Mouse (Mus musculus) thymus, postnatal 4 days (tissue): ENCODE results near the gene Fam222b.
"Not testable (repeated sequence)": the region's sequence is repeated elsewhere in the genome, so short reads cannot be mapped to it uniquely, and the experiment has no call there.

Source experiments
- DNase-seq: peaks from one replicate; pipeline ENCODE4 v3.0.0; 2021

The Fam222b gene

GRCm38 (mm10) chr11:78094504-78095143 is at the start of gene Fam222b:
TSS of gene Fam222b (plus strand) at chr11:78094660.
- DNase-seq: peak; percentile 93

GRCm38 (mm10) chr11:78044758-78045251 is 49.7 kb upstream of the Fam222b start:
- DNase-seq: no peak

- DNase-seq: not testable (repeated sequence)
Measured at GRCm38 (mm10) chr11:78048637-78049036, 45.8 kb upstream of the Fam222b start.

GRCm38 (mm10) chr11:78053078-78053477 is 41.4 kb upstream of the Fam222b start:
- no peak for DNase-seq

GRCm38 (mm10) chr11:78056946-78057345 is 37.5 kb upstream of the Fam222b start:
- DNase-seq: no peak

GRCm38 (mm10) chr11:78059833-78060757 is 34.4 kb upstream of the Fam222b start:
- peak; percentile 52 for DNase-seq

- DNase-seq: no peak
Measured at GRCm38 (mm10) chr11:78062563-78062962, 31.9 kb upstream of the Fam222b start.

- no peak for DNase-seq
Measured at GRCm38 (mm10) chr11:78065906-78066305, 28.6 kb upstream of the Fam222b start.

- DNase-seq: no peak
Measured at GRCm38 (mm10) chr11:78066641-78067040, 27.8 kb upstream of the Fam222b start.

- DNase-seq: no peak
Measured at GRCm38 (mm10) chr11:78067566-78067965, 26.9 kb upstream of the Fam222b start.

GRCm38 (mm10) chr11:78069130-78069529 is 25.3 kb upstream of the Fam222b start:
- no peak for DNase-seq

- DNase-seq: no peak
Measured at GRCm38 (mm10) chr11:78069646-78070045, 24.8 kb upstream of the Fam222b start.

GRCm38 (mm10) chr11:78071938-78072337 is 22.5 kb upstream of the Fam222b start:
- DNase-seq: no peak

- DNase-seq: no peak
Measured at GRCm38 (mm10) chr11:78072425-78073130, 21.9 kb upstream of the Fam222b start.

- DNase-seq: no peak
Measured at GRCm38 (mm10) chr11:78073577-78074276, 20.7 kb upstream of the Fam222b start.

- DNase-seq: no peak
Measured at GRCm38 (mm10) chr11:78074277-78074652, 20.2 kb upstream of the Fam222b start.

- DNase-seq: no peak
Measured at GRCm38 (mm10) chr11:78074666-78075065, 19.8 kb upstream of the Fam222b start.

- DNase-seq: peak; percentile 81
Measured at GRCm38 (mm10) chr11:78079961-78080921, 14.2 kb upstream of the Fam222b start, which contains the start of gene Eral1. TSS of gene Eral1 (minus strand) at chr11:78080383.

- DNase-seq: no peak
Measured at GRCm38 (mm10) chr11:78083595-78083994, 10.9 kb upstream of the Fam222b start.

- no peak for DNase-seq
Measured at GRCm38 (mm10) chr11:78086925-78087479, 7.5 kb upstream of the Fam222b start.

GRCm38 (mm10) chr11:78087756-78088281 is 6.6 kb upstream of the Fam222b start:
- DNase-seq: no peak
